Mouse (Mus musculus) neural tube, embryonic 12.5 days (tissue): ENCODE measurements around the gene Rusc2. TPM values are rescaled to one million over a fixed set of nuclear protein-coding genes. Genes with fewer than 3 reads are reported as not detected.

Experiments used
- ATAC-seq: fragments of 200-750 bp; cut with Nextera tagmentation; 2 replicates; pipeline ENCODE4 v1.8.0; 2017; ENCODE audit warnings: low read depth, mild to moderate bottlenecking, moderate TSS enrichment, moderate library complexity; ENCODE audit not compliant: low FRiP score
- H3K27ac ChIP-seq: fragments of 300-500 bp; sonication (generic); 2 replicates; pipeline ENCODE4 v1.5.1; 2016
- H3K27me3 ChIP-seq: fragments of 300-500 bp; sonication (generic); replicated peaks from 2 replicates; pipeline ENCODE4 v1.6.1; 2016; ENCODE audit warnings: mild to moderate bottlenecking
- H3K36me3 ChIP-seq: fragments of 300-500 bp; sonication (generic); 2 replicates; pipeline ENCODE4 v1.6.1; 2016; ENCODE audit warnings: mild to moderate bottlenecking
- H3K4me1 ChIP-seq: fragments of 300-500 bp; sonication (generic); 2 replicates; pipeline ENCODE4 v1.6.1; 2016
- H3K4me2 ChIP-seq: fragments of 300-500 bp; sonication (generic); replicated peaks from 2 replicates; pipeline ENCODE4 v1.6.1; 2016; ENCODE audit warnings: mild to moderate bottlenecking
- H3K4me3 ChIP-seq: fragments of 300-500 bp; sonication (generic); 2 replicates; pipeline ENCODE4 v1.5.1; 2016
- H3K9ac ChIP-seq: fragments of 300-500 bp; sonication (generic); 2 replicates; pipeline ENCODE4 v1.6.1; 2016; ENCODE audit warnings: mild to moderate bottlenecking
- H3K9me3 ChIP-seq: fragments of 300-500 bp; sonication (generic); 2 replicates; pipeline ENCODE4 v1.6.1; 2016; ENCODE audit warnings: mild to moderate bottlenecking
- WGBS: fragments of 180-500 bp; shearing (Covaris S2); methylation state at CpG from one replicate; pipeline ENCODE4 v1.1.7; 2016; 5-methylcytosine and 5-hydroxymethylcytosine counted together
- polyA plus RNA-seq: library from polyadenylated mRNA; unstranded; fragments of >200 nt; fragmentation: Nextera tagmentation; extraction: Ambion mirVana; gene quantifications from 2 replicates; pipeline ENCODE4 v1.2.1, GENCODE M21; 2016

Rusc2 gene
- polyA plus RNA-seq, 1 experiment from 2014 or later: 53.3 TPM

DNA sequence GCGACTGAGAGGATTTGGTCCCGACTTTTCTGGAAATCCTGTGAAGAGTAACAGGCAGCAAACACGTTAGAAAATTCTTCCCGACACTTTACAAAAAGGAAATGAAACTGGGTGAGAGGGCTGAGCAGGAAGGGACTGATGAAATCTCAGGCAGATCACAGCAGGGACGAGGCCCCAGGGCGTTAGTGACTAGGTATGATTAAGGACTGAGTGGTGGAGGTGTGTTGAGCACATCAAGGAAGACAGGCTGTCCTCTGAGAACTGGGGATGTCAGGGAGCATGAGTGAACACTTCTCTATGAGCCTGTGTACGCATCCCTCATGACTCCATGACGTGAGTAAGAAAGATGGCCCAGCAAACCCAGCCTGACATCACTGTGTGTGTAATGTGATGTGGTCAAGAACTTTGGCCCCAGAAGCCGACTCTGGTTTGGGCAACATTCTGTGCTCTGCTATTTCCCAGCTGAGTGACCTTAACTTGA is 38.1 kb downstream of the Rusc2 start:
- no peak overlapping the region for H3K27ac ChIP-seq
- no peaks in the 10 kb centered on the region for H3K9me3 ChIP-seq
- 75% methylated on average over 9 of the region's 9 CpGs for WGBS
- 0 out of 2 replicates have a peak, but pooled peaks cover 4% of the 10 kb centered on the region for H3K4me1 ChIP-seq
- H3K36me3 ChIP-seq: peaks cover 68% of the 10 kb centered on the region
- H3K4me2 ChIP-seq: no peak overlapping the region
- H3K9ac ChIP-seq: no peak overlapping the region
- no peak overlapping the region for H3K4me3 ChIP-seq
- ATAC-seq: no peak
- H3K27me3 ChIP-seq: peaks cover 32% of the 10 kb centered on the region

DNA sequence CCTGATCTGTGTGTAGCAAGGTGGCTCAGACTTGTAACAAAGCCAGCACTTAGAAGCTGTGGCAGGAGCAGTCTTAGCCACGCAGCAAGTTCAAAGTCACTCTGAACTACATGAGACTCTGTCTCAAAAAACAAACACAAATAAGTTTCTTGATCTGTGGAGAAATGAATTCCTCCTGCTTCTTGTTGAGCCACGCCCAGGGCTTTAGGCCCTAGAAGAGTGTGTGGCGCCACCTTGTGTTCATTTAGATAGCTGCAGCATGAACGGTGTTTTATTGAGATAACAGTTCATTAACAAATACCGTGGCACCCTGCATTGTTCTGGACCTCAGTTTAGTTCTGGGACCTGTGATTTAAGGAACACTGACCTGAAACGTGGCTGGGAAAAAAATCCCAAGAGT is 38.5 kb downstream of the Rusc2 start:
- H3K9ac ChIP-seq: no peak overlapping the region
- H3K4me3 ChIP-seq: no peak overlapping the region
- H3K27me3 ChIP-seq: peaks cover 37% of the 10 kb centered on the region
- H3K9me3 ChIP-seq: no peaks in the 10 kb centered on the region
- no peak overlapping the region for H3K27ac ChIP-seq
- H3K4me1 ChIP-seq: 0 out of 2 replicates have a peak, but pooled peaks cover 6% of the 10 kb centered on the region
- 3% methylated on average over 6 of the region's 6 CpGs for WGBS
- H3K4me2 ChIP-seq: no peak overlapping the region
- ATAC-seq: 0 out of 2 replicates have a peak, but pooled peaks have one; percentile 15
- H3K36me3 ChIP-seq: peaks cover 68% of the 10 kb centered on the region

DNA sequence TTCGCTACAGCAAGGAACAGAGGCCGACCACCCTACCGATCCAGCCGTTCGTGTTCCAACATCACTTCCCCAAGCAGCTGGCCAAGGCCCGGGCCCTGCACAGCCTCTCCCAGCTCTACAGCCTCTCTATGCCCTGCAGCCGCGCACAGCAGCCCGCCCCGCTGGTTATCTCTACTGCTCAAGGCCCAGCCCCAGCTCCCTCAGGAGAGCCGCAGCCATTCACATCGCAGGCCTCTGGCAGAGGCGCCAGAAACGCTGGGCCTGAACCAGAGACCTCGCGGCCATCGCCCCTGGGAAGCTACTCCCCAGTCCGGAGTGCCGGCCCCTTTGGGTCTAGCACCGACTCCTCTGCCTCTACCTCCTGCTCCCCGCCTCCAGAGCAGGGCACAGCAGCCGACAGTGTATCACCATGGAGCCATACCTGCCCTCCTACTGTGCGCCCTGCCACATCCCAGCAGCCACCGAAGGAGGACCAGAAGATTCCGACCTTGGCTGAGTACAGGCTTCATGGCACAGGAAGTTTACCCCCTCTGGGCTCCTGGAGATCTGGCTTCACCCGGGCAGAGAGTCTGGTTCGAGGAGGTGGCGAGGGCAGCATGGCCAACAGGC is 40.0 kb downstream of the Rusc2 start:
- Histone ChIP-seq H3K27me3 (peaks cover 51% of the 10 kb centered on the region), H3K4me2 (no peak overlapping the region), H3K36me3 (peaks cover 68% of the 10 kb centered on the region), H3K4me1 (peaks cover 18% of the 10 kb centered on the region; the same call in 1 of the 2 replicates), H3K9me3 (no peaks in the 10 kb centered on the region), H3K9ac (no peak overlapping the region), H3K27ac (no peak overlapping the region), H3K4me3 (no peak overlapping the region)
- ATAC-seq: peak; percentile 41; the same call in 1 of the 2 replicates
- 79% methylated on average over 28 of the region's 28 CpGs for WGBS

DNA sequence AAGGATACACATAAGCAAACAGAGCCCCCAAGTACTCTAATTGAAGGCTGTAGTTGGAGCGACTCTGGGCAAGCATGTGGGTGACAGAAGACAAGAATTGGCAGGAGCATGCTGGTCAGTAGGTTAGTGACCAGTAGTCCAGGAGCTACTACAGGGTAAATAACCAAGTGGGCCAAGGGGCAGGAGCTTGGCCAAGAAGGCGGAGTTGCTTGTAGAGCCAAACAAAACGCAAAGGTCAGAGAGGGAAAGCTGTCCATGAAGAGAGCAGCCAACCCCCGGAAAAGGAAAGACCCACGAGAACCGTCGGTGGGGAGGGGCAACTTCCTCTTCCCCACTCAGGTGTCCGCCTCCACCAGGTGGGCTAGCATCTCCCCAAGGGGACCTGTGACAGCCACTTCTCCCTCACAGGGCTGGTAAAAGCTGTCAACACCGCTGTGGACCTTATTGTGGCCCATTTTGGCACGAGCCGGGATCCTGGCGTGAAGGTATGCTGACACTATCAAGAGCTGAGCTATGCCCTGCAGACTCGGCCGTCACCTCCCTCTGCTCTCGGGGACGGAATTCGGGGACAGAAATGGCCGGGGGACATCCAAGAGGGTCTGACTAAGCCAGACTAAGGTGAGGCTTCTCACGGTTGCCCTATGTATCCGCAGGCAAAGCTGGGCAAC is 41.6 kb downstream of the Rusc2 start:
- Histone ChIP-seq H3K4me2 (no peak overlapping the region), H3K9ac (no peak overlapping the region), H3K9me3 (no peaks in the 10 kb centered on the region), H3K27me3 (peaks cover 66% of the 10 kb centered on the region), H3K4me1 (peaks cover 26% of the 10 kb centered on the region), H3K4me3 (no peak overlapping the region), H3K36me3 (peaks cover 61% of the 10 kb centered on the region), H3K27ac (no peak overlapping the region)
- ATAC-seq: no peak
- WGBS: 91% methylated on average over 20 of the region's 20 CpGs

DNA sequence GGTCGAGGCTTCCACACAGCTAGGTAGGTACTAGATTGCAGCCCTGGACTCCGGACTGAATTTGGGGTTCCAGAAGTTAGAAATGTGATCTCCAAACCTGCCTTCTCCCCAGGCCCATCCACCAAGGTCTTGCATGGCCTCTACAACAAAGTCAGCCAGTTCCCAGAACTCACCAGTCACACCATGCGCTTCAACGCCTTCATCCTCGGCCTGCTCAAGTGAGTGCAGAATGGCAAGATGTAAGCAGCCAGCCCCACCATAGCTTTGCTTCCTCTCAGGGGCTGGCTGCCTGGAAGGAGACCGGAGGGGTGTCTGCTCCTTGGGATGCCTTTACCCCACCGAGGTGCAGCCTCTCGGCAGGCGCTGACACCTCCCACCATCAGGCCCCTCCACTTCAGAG is 42.3 kb downstream of the Rusc2 start:
- Histone ChIP-seq H3K9me3 (no peaks in the 10 kb centered on the region), H3K9ac (no peak overlapping the region), H3K4me1 (peaks cover 32% of the 10 kb centered on the region), H3K27me3 (peaks cover 70% of the 10 kb centered on the region), H3K27ac (no peak overlapping the region), H3K4me3 (no peak overlapping the region), H3K36me3 (peaks cover 61% of the 10 kb centered on the region), H3K4me2 (no peak overlapping the region)
- ATAC-seq: no peak
- 86% methylated on average over 9 of the region's 9 CpGs for WGBS

DNA sequence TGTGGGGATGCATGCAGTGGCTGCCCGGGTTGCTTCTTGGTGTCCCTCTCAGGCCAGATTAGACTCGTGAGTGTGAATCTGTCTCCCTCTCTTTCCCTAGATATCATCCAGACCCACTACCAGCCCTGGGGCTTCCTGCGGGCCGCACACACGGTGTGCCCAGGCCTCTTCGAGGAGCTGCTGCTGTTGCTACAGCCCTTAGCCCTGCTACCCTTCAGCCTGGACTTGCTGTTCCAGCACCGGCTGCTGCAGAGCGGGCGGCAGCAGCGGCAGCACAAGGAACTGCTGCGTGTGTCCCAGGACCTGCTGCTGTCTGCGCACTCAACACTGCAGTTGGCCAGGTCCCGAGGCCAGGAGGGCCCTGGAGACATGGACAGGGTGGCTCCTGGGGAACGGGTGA is 43.4 kb downstream of the Rusc2 start:
- Histone ChIP-seq H3K4me1 (peaks cover 33% of the 10 kb centered on the region), H3K4me3 (no peak overlapping the region), H3K27me3 (peaks cover 70% of the 10 kb centered on the region), H3K9ac (no peak overlapping the region), H3K9me3 (no peaks in the 10 kb centered on the region), H3K4me2 (peak overlapping the region; percentile 16; the same call in 1 of the 2 replicates), H3K27ac (no peak overlapping the region), H3K36me3 (peaks cover 61% of the 10 kb centered on the region)
- WGBS: 20% methylated on average over 14 of the region's 14 CpGs
- no peak for ATAC-seq

DNA sequence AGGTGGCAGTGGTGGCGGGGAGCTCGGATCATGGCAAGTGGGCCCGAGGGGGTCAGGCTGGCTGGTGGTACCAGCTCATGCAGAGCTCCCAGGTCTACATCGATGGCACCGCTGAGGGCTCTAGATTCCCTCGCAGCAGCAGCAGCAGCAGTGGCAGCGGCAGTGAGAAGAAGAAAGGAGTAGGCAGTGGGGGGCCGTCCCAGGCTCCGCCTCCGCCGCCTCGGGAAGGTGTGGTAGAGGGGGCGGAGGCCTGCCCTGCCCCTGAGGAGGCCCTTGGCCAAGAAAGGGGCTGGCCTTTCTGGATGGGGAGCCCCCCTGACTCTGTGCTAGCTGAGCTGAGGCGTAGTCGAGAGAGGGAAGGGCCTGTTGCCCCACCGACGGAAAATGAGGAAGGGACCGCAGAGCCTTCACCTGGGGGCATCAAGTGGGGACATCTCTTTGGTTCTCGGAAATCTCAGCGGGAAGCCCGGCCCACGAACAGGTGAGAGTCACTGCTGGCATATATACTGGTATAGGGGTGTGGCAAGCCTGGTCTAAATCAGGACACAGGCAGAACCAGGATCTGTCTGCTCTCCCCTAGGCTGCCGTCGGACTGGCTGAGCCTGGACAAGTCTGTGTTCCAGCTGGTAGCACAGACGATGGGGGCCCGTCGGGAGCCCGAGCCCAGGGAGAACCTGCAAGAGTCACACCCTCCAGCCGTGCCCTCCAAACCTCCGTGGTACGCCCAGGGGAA is 44.0 kb downstream of the Rusc2 start:
- 18% methylated on average over 31 of the region's 31 CpGs for WGBS
- no peak overlapping the region for H3K4me3 ChIP-seq
- H3K4me2 ChIP-seq: peak overlapping the region; percentile 16; the same call in 1 of the 2 replicates
- no peaks in the 10 kb centered on the region for H3K9me3 ChIP-seq
- ATAC-seq: no peak
- peaks cover 33% of the 10 kb centered on the region for H3K4me1 ChIP-seq
- peaks cover 61% of the 10 kb centered on the region for H3K36me3 ChIP-seq
- no peak overlapping the region; the same call in 1 of the 2 replicates for H3K9ac ChIP-seq
- H3K27ac ChIP-seq: no peak overlapping the region
- H3K27me3 ChIP-seq: peaks cover 70% of the 10 kb centered on the region

DNA sequence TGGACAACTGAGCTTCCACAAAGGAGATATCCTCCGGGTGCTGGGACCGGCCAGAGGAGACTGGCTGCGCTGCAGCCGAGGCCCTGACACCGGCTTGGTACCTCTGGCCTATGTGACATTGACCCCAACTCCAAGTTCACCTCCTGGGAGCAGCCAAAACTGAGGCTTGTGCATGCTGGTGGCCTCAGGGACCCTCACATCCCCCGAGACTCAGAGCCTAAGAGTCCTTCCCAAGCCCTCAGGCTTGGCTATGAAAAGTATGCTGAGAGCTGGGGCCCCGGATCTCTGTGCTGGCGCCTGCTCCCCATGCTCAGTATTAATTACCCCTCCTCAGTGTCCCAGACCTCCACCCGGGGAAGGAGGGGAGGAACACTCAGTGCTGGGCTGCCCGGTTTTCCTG is 44.7 kb downstream of the Rusc2 start:
- Histone ChIP-seq H3K9ac (no peak overlapping the region), H3K4me2 (no peak overlapping the region), H3K4me3 (no peak overlapping the region), H3K9me3 (no peaks in the 10 kb centered on the region), H3K36me3 (peaks cover 57% of the 10 kb centered on the region), H3K27ac (no peak overlapping the region), H3K4me1 (peaks cover 33% of the 10 kb centered on the region), H3K27me3 (peaks cover 69% of the 10 kb centered on the region)
- no peak for ATAC-seq
- 45% methylated on average over 10 of the region's 10 CpGs for WGBS

DNA sequence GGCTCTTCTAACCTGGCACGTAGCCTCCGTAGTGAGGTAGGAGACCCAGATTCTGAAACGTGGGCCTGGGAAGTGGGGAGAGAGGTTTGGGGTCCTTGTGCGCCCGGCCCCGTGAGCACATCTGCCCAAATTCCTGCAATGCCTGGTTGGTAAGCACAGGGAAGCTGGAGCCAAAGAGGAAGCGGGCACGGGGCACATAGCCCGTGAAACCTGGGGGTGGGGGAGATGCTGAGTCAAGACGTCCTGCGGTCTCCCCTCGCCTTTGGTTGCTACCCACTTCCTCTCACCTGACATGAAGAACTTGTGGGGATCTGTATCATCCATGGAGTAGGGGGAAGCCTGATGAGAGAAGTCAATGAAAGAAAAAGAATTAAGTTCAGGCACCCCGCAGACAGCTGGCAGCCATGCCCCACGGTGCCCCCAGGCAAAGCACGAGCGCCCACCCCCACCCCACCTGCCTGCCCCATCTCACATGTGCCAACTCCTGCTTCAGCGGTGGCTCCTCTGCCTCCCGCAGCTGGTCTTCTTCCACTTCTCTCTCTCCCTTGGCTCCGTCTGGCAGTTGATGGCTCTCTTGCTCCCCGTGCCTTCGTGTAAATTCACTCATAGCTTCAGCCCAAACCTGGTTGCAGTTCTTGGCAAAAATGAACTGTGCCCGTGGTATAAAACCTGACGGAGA is 45.9 kb downstream of the Rusc2 start:
- Histone ChIP-seq H3K27ac (no peak overlapping the region), H3K27me3 (peaks cover 60% of the 10 kb centered on the region), H3K9ac (no peak overlapping the region), H3K4me2 (peak overlapping the region; percentile 27; the same call in 1 of the 2 replicates), H3K36me3 (peaks cover 46% of the 10 kb centered on the region), H3K9me3 (no peaks in the 10 kb centered on the region), H3K4me3 (no peak overlapping the region), H3K4me1 (peaks cover 33% of the 10 kb centered on the region)
- ATAC-seq: no peak
- 20% methylated on average over 23 of the region's 23 CpGs for WGBS

DNA sequence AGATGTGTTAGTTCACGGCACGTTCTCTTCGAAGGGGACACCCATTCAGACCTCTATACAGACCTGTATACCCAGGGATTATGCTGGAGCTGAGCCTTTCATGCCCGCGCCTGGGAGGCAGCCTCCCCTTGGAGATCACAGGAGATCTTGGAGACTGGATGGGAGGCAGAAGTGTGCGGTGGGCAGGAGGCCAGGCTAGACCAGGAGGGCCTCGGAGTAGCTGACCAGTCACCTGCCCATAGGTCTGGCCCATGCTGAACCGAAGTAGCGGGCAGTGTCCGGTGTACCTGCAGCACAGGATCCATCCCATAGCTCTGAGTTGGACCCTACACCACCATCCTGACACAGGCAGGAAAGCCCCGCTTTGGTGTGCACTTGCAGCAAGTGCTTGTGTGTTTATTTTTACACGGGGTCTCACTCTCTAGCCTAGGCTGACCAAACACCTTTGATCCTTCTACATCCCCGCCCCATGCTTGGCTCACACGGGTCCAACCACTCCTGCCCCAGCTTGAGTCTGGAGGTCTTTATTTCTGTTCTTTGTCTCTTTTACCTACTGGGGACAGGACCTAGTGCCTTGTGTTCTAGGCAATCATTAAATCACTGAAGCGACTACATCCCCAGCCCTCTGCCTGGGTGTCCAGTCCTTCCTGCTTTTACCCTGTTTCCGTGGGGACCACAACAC is 46.5 kb downstream of the Rusc2 start:
- H3K4me2 ChIP-seq: peak overlapping the region; percentile 32; the same call in 1 of the 2 replicates
- no peak overlapping the region for H3K4me3 ChIP-seq
- peaks cover 39% of the 10 kb centered on the region for H3K36me3 ChIP-seq
- peaks cover 53% of the 10 kb centered on the region for H3K27me3 ChIP-seq
- H3K4me1 ChIP-seq: peaks cover 33% of the 10 kb centered on the region
- ATAC-seq: peak; percentile 11; the same call in 1 of the 2 replicates
- H3K9ac ChIP-seq: peak overlapping the region; percentile 29; the same call in 1 of the 2 replicates
- WGBS: 26% methylated on average over 16 of the region's 16 CpGs
- H3K27ac ChIP-seq: no peak overlapping the region
- H3K9me3 ChIP-seq: no peaks in the 10 kb centered on the region

DNA sequence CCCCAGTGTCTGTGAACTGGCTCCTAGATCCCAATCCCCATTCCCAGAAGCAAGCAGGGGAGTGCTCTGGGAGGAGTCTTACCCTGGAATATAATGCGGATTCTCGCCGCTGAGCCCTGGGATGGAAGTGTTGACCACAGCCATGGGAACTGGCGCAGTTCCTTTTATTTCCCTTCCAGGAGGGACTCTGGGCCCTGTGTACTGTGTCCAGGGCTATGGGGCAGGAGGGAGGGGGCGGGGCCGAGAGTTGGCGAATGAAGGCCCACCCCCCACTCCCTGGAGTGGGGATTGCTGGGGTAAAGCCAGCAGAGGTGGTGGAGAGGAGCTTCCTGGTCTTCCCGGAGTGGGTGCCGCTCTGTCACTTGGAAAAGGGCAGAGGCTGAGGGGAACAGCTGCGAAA is 47.2 kb downstream of the Rusc2 start, which contains the start of gene Fam166b:
Fam166b (minus strand) TSS at position 189 of the 400 bp plus-strand sequence.
- ATAC-seq: 0 out of 2 replicates have a peak, but pooled peaks have one; percentile 12
- 7% methylated on average over 10 of the region's 10 CpGs for WGBS
- Histone ChIP-seq H3K4me3 (no peak within 1 kb of the TSS), H3K27ac (no peak within 1 kb of the TSS), H3K9me3 (no peaks in the 10 kb centered on the region), H3K4me1 (peaks cover 33% of the 10 kb centered on the region), H3K9ac (peak within 1 kb of the TSS; percentile 29; the same call in 1 of the 2 replicates), H3K27me3 (peaks cover 47% of the 10 kb centered on the region), H3K4me2 (peak within 1 kb of the TSS; percentile 32; the same call in 1 of the 2 replicates), H3K36me3 (peaks cover 33% of the 10 kb centered on the region)
